Mouse (Mus musculus) frontal cortex, postnatal 36 days (tissue): ENCODE data around the gene Pfn5.
"Not testable (repeated sequence)": the region's sequence is repeated elsewhere in the genome, so short reads cannot be mapped to it uniquely, and the experiment has no call there.

ENCODE experiments used
- DNase-seq, 2 experiments: peaks; one replicate each; pipeline ENCODE4 v3.0.0; 2022; ENCODE audit warnings: low spot score in 2 of 2

Gene Pfn5

DNA sequence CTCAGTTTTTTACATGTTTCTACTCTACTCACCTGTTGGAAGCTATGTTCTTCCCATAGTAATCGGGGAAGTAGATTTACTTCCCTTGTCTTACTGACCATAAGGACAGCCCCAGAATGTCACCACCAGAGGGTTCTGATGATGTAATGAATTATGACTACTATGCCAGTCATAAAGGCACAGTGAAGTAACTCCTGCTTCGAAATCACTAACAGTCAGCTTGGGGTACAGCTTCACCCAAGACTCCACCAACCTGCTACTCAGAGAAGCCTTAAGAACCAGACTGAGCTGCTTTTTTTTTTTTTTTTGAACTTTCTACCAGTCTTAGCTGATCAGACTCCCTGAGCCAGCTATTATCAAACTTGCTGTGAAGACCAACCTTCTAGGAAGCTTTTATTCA is at the start of gene Pfn5, which contains the start of gene Asb12:
Pfn5 (plus strand) TSS at position 218 of the 400 bp plus-strand sequence.
Asb12 (minus strand) TSS at position 101 of the 400 bp plus-strand sequence.
- DNase-seq = no peak

- DNase-seq = no peak
These were observed 34.0 kb upstream of the Pfn5 start for GRCm38 (mm10) chrX:95523883-95524282.

- DNase-seq = no peak
These were observed 32.7 kb upstream of the Pfn5 start for GRCm38 (mm10) chrX:95525166-95525565.

GRCm38 (mm10) chrX:95535493-95535892 is 22.4 kb upstream of the Pfn5 start:
- not testable (repeated sequence) for DNase-seq

DNA sequence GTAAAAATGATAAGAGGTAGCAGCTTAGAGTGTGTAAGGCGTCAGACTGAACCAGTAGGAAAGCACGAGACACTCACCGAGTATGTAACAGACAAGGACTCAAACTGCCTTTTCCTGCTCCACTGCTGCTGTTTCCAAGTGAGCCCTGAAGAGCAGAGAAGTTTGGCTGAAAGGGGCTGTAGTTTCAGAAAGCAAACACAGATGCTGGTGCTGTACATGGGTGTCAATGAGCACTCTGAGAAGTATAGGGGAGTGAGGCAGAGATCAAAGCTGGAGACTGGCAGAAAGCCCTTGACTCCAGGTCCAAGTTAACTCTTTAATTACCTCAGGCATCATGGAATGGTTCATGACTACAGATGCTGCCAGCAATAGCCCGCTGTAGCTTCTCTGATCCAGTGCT is 3.6 kb upstream of the Pfn5 start:
- DNase-seq = no peak

- no peak for DNase-seq
These were observed 42.7 kb downstream of the Pfn5 start for GRCm38 (mm10) chrX:95600609-95601008.
